Mouse (Mus musculus) right cerebral cortex, postnatal 14 days (tissue): ENCODE results near the gene I0C0044D17Rik.

Experiments used
- DNase-seq: peaks from one replicate; pipeline ENCODE4 v3.0.0; 2022

I0C0044D17Rik gene

DNA sequence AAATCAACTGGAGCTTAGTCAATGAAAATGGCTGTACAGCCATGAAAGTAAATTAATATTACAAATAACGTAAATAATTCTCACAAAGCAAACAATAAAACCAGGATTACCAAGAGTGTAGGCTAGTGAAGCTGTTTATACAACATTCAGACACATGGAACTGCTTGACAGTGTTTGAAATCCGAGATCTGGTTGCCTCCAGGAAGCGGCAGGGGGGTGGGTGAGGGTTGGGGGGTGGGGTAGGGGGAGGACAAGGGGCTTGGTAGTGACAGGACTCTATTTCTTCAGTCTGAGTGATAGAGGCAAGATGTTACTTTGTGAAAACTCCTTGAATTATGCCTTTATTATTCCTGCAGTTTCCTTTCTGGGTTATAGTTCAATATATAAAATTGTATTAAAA lies 3.1 kb upstream of the I0C0044D17Rik start:
- DNase-seq = no peak

DNA sequence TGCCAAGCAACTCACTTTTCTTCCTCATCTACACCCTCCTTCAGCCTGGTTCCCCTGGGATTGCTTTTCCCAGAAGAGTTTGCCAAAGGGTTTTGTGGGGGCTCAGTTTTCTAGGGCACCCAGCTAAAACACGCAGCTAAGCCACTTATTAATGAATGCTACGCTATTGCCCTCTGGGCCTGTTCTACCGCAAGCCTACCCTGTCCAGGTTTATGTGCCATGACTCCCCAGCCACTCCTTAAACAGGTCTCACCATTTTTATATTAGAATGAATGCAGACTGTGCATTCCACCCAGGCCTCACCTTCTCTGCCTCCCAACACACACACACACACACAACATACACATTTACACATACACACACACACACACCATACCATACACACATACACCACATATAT lies 593 bp downstream of the I0C0044D17Rik start:
- no peak for DNase-seq

DNA sequence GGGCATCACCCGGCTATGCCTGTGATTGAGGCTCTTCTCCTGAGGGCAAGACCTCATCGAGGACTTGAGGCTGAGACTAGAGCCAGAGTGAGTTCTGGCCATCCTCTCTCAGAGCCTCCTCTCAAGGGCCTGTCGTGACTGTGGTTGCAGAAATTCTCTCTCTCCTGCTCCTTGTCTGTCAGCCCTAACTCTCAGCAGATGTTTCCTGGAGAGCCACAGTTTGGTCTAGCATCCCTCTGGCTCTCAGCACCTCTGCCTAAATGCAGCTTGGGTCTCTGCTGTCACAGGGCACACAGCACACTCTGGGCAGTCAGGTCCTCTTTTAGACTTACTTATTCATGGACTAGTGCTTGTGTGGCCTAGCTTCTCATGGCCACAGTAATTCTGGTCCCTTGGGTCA lies 1.2 kb downstream of the I0C0044D17Rik start:
- DNase-seq = no peak

DNA sequence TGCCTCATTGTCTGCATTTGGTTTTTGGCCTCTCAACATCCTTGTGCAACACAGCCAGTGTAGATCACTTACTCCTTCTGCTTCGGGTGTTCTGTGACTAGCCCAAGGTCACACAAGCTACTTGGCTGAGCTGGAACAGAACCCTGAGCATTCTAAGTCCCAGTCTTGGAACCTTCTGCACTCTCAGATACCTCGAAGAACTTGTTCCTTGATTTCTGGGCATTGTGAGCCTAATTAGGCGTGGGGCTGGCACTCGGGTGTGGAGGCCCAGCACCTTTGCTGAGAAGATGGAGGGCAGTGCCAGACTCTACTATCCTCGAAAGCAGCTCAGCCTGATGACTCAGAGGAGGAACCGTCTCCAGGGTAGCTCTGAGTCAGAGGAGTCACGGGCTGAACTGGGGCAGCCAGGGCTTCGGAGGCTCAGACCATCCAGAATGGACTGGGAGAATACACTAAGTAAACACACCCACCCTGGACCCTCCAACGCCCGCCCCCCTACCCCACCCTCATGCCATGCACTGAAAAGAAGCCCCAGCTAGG lies 4.4 kb downstream of the I0C0044D17Rik start:
- no peak for DNase-seq

DNA sequence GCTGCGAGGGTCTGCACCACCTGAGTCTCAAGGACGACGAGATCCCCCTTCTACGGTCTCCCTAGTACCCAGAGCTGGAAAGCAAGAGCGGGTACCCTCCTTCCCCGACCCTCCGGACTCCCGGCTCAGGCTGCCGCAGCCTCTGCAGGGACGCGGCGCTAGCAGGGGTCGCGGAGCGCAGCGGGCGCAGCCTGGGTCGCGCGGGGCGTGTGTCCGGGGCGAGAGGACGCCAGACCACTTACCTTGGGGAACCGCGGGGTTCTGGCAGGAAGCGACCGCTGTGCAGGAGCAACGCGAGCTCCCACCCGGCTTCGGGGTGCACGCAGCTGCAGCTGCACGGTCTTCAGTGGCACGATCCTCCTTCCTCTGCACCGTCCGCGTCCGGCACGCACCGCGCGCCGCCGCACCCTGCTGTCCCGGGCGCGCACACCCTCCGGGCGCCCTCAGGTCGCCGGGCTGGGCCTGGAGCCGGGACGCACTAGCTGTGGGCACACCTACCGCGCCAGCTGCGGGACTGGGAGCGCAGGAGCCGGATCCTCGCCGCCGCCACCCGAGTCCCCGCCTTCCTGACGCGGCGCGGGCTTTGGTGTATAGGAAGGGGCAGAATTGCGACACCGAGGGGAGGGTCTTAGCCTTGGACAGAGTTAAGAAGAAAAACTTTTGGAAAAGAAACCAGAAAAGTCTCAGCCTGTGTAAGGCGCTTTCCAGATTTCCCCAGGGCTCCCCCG lies 6.3 kb downstream of the I0C0044D17Rik start, which contains the start of gene Kank4:
TSS of gene Kank4 (minus strand) at position 354 of the 728 bp plus-strand sequence.
- peak; percentile 15 for DNase-seq

DNA sequence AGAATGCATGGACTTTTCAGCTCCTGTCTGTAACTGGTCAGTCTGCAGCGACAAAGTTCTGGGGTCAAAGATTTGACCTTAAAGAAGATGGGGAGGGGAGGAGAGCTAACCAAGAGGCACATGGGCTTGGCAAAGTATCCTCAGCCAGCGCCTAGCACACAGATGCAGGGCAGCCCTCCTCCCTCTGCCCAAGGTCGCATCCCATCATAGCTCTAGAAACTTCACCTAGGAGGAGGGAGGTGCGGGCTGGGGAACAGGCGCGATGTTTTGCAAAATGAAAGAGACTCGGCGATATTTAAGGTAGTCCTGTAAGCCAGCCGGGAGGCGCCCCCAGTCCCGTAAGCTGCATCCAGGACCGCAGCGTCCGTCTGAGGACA lies 6.8 kb downstream of the I0C0044D17Rik start:
- no peak for DNase-seq

DNA sequence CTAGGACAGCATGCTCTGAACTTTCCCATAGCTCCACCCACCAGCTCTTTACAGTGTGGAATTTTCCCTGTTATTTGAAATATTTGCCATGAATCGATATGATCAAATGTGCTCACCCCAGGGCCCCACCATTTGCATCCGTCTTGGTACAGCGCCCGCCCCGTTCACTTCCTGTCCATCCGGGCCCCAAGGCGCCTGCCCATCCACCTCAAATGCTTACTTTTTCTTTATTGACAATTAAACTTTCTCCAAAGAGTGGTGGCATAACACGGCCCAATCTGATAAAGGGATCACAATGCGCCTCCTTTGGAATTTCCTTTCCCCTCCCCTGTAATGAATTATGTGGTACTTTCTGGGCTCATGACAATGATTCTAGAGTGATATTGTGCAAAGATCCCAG lies 17.3 kb downstream of the I0C0044D17Rik start:
- DNase-seq = no peak

DNA sequence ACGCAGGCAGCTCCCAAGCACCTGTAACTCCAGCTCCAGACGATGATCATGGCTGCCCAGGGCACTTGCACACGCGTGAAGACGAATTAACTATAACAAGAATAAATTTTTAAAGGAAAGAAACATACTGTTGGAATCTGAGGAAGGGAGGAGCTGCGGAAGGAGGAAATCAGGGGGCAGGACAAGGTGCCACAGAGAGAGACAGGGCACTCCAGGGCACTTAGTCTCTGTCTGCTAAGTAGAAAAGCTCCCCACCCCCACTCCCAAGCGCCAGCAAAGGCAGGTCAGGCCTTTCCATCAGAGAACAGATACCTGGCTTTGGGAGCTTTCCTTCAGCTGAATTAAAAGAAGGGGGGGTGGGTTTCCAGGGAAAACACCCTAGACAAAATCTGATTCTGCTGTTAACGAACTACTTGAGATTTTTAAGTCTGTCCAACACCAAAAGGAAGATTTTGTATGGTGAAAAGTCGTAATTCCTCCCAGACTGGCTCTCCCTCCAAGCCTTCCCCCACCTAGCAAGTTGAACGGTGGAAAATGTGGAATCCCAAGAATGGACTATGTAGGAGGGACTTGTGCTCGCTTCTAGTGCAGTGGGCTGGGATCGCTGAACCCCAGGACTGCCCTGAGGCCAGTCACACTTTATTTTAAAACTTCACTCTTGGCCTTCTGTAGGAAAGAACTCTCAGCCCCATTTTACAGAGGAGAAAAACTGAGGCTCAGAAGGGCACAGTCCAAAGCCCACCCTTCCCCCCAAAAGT lies 18.2 kb downstream of the I0C0044D17Rik start:
- no peak for DNase-seq

DNA sequence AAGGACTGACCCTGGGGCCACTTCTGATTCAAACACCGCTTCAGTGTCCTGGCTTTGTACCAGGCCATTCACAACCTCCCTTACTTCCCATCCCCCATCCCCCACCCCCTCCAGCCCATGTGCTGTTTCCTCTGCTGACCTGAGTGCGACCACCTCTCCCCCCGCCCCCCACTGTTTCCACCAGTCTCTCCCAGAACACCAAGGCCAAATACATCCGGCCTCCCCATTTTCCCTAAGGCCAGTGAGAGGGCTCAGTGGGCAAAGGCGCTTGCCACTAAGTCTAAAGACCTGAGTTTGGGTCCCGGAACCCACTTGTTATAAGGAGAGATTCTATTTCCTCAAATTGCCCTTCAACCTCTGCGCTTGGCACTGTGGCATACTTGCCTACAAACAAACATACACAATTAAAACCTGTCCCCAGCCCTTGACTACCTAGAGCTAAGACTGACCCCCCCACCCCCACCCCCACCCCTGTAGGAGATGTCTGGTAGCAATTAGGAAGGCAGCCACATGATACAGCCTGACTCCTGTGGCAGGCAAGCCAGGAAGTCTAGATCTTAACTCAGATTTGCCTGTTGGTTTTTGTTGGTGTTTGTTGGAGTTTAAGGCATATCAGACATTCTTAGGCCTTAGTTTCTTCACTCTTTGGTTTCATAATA lies 19.0 kb downstream of the I0C0044D17Rik start:
- DNase-seq = no peak

DNA sequence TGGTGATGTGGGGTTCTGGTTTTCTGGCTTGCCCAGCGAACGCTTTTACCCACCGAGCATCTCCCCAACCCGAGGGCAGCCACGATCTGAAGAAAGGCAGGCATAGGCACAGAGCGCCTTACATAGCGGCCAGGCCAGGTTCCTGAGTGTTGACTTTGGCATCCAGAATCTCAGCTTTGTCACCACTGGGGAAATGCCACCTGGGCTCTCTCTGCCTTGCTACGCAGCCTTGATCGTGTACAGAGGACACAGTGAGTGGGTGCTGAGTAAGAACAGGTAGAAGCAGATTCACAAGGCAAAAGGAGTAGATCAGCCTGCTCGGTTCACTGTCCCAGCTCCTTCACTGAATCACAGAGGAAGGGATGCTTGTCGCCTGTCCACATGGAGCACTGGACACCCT lies 21.9 kb downstream of the I0C0044D17Rik start:
- no peak for DNase-seq

DNA sequence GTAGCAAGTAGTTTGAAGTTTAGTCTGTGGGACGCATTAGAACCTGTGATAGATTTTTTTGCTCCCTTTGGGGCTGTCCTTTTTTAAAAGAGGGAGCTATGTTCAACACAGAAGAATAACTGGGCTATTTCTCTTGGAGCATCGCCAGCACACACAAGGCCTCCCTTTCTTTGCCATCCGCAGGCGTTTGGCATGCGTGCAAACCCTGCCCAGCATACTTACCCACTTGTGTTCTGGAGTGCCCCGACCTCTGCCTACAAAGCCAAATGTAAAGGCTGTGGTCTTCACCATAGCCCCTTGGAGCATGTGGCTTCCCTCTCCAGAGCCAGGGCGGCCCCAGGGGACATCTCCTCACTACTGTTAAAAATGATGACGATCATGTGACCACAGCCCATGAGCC lies 22.8 kb downstream of the I0C0044D17Rik start:
- no peak for DNase-seq

DNA sequence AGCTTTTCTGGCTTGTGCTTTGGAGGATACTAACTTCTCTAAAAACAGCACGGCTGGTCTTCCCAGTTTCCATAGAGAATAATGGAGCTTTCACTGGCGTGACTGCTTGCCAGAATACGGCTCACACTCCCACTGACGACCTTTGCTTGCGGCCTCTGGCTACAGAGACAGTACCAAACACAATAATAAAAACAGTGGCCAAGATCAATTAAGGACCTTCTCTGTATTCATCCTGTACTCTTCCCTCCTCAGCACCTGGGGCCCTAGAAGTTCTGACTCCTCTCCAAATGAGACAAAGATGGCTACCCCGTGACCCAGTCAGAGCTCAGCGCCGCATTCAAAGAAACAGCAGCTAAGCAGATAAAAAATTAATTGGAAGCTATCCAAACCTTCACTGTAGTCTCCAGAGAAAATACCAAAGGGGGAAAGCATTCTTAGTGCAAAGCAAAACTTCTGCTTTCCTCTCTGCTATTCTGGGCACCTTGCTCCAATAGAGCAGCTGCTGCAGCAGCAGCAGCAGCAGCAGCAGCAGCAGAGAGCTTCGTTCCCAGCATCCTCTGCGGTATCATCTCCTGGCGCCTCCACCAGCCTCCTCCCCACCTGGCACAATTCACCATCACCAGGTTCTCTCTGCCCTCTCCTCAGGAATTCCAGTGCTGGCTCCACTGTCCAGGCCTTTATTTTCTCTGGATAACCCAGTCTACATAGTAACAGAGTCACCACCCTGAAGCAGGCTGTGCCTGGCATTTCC lies 26.9 kb downstream of the I0C0044D17Rik start:
- no peak for DNase-seq

DNA sequence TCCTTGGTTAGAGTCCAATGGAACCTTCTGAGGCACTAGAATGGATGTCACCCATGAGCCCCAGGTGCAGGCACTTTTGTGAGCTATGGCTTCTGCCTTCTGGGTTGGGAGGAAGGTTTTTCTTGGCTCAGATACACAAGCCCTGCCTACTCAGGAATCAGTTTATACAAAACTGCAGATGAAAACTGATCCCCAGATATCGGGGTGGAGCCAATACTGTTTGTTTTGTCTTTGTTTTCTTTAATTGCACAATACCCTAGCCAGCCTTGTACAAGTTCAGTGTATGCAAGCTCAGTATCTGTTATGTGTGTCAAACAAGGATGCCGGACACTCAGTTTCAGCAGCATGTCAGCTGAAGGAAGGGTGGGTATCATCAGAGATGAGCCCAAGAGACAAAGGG lies 28.4 kb downstream of the I0C0044D17Rik start:
- no peak for DNase-seq

DNA sequence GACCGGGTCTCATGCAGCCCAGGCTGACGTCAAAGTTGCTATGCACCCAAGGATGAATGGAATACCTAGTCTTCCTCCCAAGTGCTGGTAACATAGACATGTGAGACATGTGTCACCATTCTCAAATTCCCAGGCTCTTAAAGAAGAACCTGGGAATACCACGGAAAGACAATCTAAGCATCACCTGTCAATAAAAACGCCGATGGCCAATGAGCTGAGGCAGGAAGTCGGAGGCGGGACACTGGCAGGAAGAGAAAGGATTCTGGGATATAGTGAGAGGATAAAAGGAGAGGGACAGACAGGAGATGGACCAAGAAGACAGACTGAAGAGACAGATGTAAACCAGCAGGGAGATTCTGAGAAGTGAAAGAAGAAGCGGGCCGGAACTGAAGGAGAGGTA lies 30.2 kb downstream of the I0C0044D17Rik start:
- DNase-seq = no peak

DNA sequence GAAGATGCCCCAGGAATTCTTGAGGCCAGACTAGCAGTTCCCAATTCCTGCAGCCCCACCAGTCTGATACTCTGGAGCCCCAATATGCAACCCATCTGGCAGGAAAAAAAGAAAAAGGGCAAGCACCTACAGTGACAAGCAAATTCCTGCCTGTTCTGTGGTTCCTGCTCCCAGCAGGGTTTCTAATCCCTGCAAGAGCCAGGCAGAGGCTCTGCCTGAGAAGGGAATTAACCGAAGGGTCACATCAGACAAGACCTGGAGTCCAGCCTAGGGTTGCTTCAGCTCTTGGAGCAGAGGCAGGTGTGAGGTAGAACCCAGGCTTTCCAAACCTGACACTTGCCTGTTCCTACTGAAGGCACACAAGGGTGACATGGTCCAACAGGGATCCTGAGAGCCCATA lies 32.9 kb downstream of the I0C0044D17Rik start:
- DNase-seq = no peak

DNA sequence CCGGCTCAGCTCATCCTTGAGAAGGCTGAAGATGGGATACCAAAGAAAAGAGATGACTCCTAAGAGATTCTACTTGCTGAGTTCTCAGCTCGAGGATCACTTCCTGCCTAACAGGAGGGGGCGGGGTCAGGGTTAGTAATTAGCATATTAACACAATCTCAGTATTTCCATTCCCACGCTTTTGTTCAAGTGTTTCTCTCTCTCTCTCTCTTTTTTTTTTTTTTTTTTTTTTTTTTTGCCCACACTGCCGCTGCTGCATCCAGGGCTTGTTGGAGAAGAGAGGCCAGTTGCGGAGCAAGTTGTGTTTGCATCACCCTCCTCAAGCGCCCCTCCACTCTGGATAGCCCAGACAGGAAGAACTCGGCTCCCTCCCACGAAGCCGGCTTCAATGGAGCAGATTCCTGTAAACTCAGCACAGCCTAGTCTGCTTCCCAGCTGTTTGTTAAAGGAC lies 33.8 kb downstream of the I0C0044D17Rik start:
- no peak for DNase-seq

DNA sequence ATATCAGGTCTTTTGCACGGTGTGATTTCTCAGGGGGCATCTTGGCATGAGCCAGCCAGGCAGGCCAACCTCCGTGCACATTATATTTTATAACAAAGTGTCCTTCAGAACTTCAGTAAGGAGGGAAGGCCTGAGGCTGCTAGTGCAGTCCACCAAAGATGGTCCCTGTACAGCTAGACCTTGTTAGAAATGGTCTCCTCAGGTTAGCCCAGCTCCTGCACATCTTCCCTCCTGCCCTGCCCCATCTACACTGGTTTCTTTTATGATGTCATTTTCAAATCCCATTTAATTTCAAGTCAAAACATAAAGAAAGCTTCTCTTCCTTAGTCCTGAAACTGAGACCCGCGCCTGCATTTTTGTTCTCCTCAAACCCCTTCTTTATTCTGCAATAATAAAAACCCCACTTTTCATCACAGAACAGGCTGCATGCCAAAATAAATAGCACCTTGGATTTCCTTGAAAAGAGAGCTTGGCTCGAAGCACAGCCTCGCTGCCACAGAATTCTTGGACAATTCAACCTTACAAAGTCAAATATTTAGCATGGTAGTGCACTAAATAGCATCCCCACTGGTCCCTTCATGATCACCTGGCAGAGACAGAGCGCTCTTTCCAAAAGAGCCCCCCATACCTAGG lies 34.4 kb downstream of the I0C0044D17Rik start:
- no peak for DNase-seq

DNA sequence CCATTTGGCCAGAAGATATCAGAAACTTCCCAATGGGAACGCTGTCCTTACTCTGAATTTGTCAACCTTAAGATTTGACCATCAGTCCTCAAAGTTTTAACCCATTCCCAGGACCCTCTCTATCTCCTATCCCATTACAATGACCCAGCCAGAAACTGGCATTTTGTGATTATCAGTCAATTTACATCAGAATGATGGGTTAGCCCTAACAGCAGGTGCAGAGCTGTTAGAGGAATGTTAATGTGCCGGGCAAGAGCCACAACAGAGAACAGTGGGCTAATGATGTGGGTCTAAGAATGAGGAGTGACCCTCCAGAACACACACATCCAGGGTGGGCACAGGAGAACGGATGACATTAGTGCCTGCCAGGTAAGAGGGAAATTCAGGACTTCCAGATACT lies 37.4 kb downstream of the I0C0044D17Rik start:
- no peak for DNase-seq

DNA sequence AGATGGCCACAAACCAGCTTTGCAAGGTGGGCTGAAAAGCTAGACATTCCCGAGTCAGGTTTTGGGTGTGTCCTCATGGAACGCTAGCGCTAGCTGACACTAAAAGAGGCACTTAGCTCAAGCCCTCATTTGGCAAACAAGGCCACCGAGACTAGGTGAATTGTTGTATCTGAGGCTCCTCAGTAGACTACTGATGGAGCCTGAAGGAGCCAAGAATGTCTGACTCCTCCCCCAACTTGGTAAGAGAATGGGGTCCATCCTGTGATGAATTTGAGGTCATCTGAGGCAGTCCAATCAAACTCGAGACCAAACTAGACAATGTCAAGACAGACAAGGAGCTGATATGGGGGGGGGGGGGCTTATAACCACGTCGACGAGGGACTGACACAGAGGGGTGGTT lies 37.8 kb downstream of the I0C0044D17Rik start:
- DNase-seq = no peak

DNA sequence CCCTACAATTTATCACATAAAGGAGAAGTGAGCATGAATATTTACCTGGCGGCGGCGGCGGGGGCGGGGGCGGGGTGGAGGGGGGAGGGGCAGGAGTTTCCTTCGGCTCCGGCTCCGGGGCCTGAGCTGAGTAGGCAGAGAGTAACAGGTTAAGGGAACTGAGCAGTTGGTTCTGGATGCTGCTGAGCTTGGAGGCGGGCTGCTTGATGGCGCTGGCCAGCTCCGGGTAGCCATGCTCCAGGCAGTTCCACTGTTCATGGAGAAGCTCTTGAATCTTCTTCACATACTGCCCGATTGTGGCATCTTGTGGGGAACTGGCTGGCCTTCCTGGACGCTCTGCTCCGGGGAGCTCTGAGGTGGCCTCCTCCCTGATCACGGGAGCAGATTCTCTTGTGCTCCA lies 45.4 kb downstream of the I0C0044D17Rik start:
- no peak for DNase-seq

DNA sequence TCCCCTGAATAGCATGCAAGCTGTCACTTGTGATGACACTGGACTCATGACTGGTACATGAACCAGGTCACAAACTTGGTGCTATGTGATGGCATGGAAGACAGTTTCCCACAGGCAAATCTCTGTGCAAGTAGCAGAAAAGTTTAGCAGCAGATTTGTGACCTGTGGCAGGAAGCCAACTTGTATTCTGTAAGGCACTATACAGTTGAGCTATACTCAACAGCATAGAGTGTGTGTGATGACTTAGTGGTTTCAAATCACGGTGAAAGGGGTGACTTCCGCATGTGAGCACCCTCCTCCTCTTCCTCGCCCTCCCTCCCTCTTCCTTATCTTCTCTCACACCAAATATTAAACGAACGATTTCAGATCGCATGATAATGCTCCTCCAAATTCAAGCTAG lies 46.2 kb downstream of the I0C0044D17Rik start:
- no peak for DNase-seq

DNA sequence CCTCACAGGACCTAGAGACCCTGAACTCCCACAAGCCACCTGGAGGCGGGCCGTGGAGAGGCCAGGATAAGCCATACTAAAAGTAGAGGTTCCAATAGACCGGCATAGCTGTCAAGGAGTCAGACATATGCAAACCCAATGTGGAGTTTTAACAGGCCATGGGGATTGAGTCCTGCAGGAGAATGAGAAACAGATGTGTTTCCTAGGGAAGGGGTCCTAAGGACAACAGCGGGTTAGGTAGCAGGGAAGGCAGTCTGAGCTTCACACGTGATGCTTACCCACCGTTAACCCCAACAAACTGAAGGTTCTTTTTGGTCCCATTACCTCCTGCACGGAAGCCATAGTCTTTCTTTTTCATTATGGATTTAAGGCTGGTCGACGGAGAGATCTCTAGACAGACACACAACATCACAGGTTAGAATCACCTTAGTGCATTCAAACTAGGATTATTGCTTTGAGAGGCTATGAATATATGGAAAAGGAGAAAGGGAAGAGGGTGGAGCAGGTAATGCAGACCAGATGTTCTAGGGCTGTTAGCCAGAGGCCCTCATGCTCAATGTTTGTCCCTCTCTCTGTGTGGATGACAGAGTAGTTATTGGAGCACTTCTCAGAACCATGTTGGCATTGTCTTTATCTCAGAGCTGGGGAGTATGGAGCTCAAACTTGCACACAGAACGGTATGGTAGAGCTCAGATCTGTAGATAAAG lies 46.8 kb downstream of the I0C0044D17Rik start:
- no peak for DNase-seq
